Mouse (Mus musculus) lung, postnatal 36 days (tissue): ENCODE measurements around the gene Accs.

Experiments used
- DNase-seq: peaks from one replicate; pipeline ENCODE4 v3.0.0; 2022; ENCODE audit warnings: mixed read lengths

The Accs gene

GRCm38 (mm10) chr2:93791516-93792499 is 57.9 kb downstream of the Accs start:
- peak; percentile 87 for DNase-seq

- DNase-seq = no peak
Observed at GRCm38 (mm10) chr2:93790798-93791345, 58.9 kb downstream of the Accs start.

GRCm38 (mm10) chr2:93788557-93788956 is 61.2 kb downstream of the Accs start:
- DNase-seq = no peak

GRCm38 (mm10) chr2:93786175-93786574 is 63.6 kb downstream of the Accs start:
- peak; percentile 88 for DNase-seq

GRCm38 (mm10) chr2:93785432-93785798 is 64.3 kb downstream of the Accs start:
- DNase-seq = no peak

GRCm38 (mm10) chr2:93784721-93785431 is 64.9 kb downstream of the Accs start:
- no peak for DNase-seq

- no peak for DNase-seq
Observed at GRCm38 (mm10) chr2:93783926-93784539, 65.7 kb downstream of the Accs start.
